Mouse (Mus musculus) CH12.LX (cell line): ENCODE results near the gene Hsd3b7. TPM values are rescaled to one million over a fixed set of nuclear protein-coding genes. Genes with fewer than 3 reads are reported as not detected.

Source experiments
- DNase-seq: peaks from one replicate; pipeline ENCODE4 v3.0.0-alpha.2; 2013; ENCODE audit errors: extremely low read depth
- H3K27ac ChIP-seq: 2 replicates; pipeline ENCODE4 v1.5.1; 2012; ENCODE audit warnings: low read depth, mild to moderate bottlenecking, control low read depth, moderate library complexity; ENCODE audit not compliant: insufficient read depth
- H3K27me3 ChIP-seq: replicated peaks from 2 replicates; pipeline ENCODE3; 2012; ENCODE audit warnings: inconsistent platforms
- H3K36me3 ChIP-seq, 2 experiments: replicated peaks in 1 of 2; 2 replicates each; pipeline versions ENCODE3 to v1.6.1; 2012; ENCODE audit warnings: inconsistent platforms in 1 of 2, low read length in 1 of 2, mild to moderate bottlenecking in 1 of 2, mixed read lengths in 1 of 2, moderate library complexity in 1 of 2; ENCODE audit not compliant: control insufficient read depth in 1 of 2, insufficient read depth in 1 of 2
- H3K4me1 ChIP-seq, 2 experiments: 2 replicates each; pipeline ENCODE4 v1.6.1; 2012; ENCODE audit warnings: inconsistent platforms in 1 of 2, moderate library complexity in 1 of 2; ENCODE audit not compliant: insufficient read depth in 2 of 2, control insufficient read depth in 1 of 2
- H3K4me2 ChIP-seq: 2 replicates; pipeline ENCODE4 v1.6.1; 2012; ENCODE audit warnings: low read depth, mild to moderate bottlenecking, control low read depth; ENCODE audit not compliant: poor library complexity, insufficient read depth, severe bottlenecking
- H3K4me3 ChIP-seq, 3 experiments: fragments of 150-350 bp in 1 of 3; sonication (generic) in 1 of 3; replicated peaks in 1 of 3; 2 replicates each; pipeline versions ENCODE3 to v1.5.1; 2011 to 2012; ENCODE audit warnings: low read depth in 2 of 3, low read length in 2 of 3, mild to moderate bottlenecking in 2 of 3, moderate library complexity in 2 of 3, control low read depth in 1 of 3, improper control_type of control experiment in 1 of 3, inconsistent platforms in 1 of 3, mixed read lengths in 1 of 3; ENCODE audit not compliant: poor library complexity in 1 of 3
- H3K79me2 ChIP-seq: replicated peaks from 2 replicates; pipeline ENCODE4 v1.6.1; 2012; ENCODE audit warnings: mild to moderate bottlenecking, moderate library complexity; ENCODE audit not compliant: control insufficient read depth, poor library complexity, insufficient read depth, severe bottlenecking; ENCODE audit errors: extremely low read depth
- H3K9ac ChIP-seq: 2 replicates; pipeline ENCODE4 v1.6.1; 2012; ENCODE audit warnings: low read depth, mild to moderate bottlenecking, control low read depth, moderate library complexity; ENCODE audit not compliant: insufficient read depth
- H3K9me3 ChIP-seq: replicated peaks from 2 replicates; pipeline ENCODE3; 2012; ENCODE audit warnings: low read length, inconsistent platforms, mixed read lengths
- CHD1 ChIP-seq: IDR thresholded peaks from 2 replicates; pipeline ENCODE4 v1.6.1; 2012; ENCODE audit warnings: low read depth, low read length, improper control_type of control experiment, inconsistent platforms
- CHD2 ChIP-seq: IDR thresholded peaks from 2 replicates; pipeline ENCODE4 v1.6.1; 2011; ENCODE audit warnings: low read length, improper control_type of control experiment
- CTCF ChIP-seq, 2 experiments: IDR thresholded peaks in 1 of 2; conservative IDR thresholded peaks in 1 of 2; 2 replicates each; pipeline ENCODE4 v1.5.1; 2011 to 2012; ENCODE audit warnings: low read depth in 2 of 2, low read length in 2 of 2, improper control_type of control experiment in 1 of 2, inconsistent platforms in 1 of 2, mild to moderate bottlenecking in 1 of 2, moderate library complexity in 1 of 2
- ETS1 ChIP-seq: conservative IDR thresholded peaks from 2 replicates; pipeline ENCODE4 v1.6.1; 2012; ENCODE audit warnings: low read depth, mild to moderate bottlenecking, inconsistent platforms, low read length, improper control_type of control experiment, moderate library complexity
- HCFC1 ChIP-seq: IDR thresholded peaks from 2 replicates; pipeline ENCODE4 v1.6.1; 2012; ENCODE audit warnings: low read depth, mild to moderate bottlenecking, inconsistent platforms, low read length, improper control_type of control experiment
- JUND ChIP-seq: conservative IDR thresholded peaks from 2 replicates; pipeline ENCODE4 v1.6.1; 2011; ENCODE audit warnings: low read depth, low read length, improper control_type of control experiment
- KAT2A ChIP-seq: IDR thresholded peaks from 2 replicates; pipeline ENCODE4 v1.6.1; 2012; ENCODE audit warnings: low read length, improper control_type of control experiment, inconsistent platforms; ENCODE audit not compliant: insufficient replicate concordance
- MXI1 ChIP-seq: IDR thresholded peaks from 2 replicates; pipeline ENCODE4 v1.6.1; 2011; ENCODE audit warnings: mild to moderate bottlenecking, low read depth, low read length, improper control_type of control experiment
- PAX5 ChIP-seq: IDR thresholded peaks from 2 replicates; pipeline ENCODE4 v1.6.1; 2012; ENCODE audit warnings: low read length, inconsistent platforms, mixed read lengths
- RCOR1 ChIP-seq: conservative IDR thresholded peaks from 2 replicates; pipeline ENCODE4 v1.6.1; 2012; ENCODE audit warnings: low read depth, mild to moderate bottlenecking, inconsistent platforms, low read length, improper control_type of control experiment
- SIN3A ChIP-seq: IDR thresholded peaks from 2 replicates; pipeline ENCODE4 v1.6.1; 2012; ENCODE audit warnings: low read length, improper control_type of control experiment, inconsistent platforms
- TBP ChIP-seq: conservative IDR thresholded peaks from 2 replicates; pipeline ENCODE4 v1.6.1; 2011; ENCODE audit warnings: low read depth, low read length, improper control_type of control experiment
- UBTF ChIP-seq: IDR thresholded peaks from 2 replicates; pipeline ENCODE4 v1.6.1; 2012; ENCODE audit warnings: low read depth, mild to moderate bottlenecking, inconsistent platforms, low read length, improper control_type of control experiment, moderate library complexity
- USF1 ChIP-seq: IDR thresholded peaks from 2 replicates; pipeline ENCODE4 v1.6.1; 2014; ENCODE audit warnings: low read depth, mild to moderate bottlenecking, inconsistent platforms, low read length, improper control_type of control experiment
- USF2 ChIP-seq: conservative IDR thresholded peaks from 2 replicates; pipeline ENCODE4 v1.6.1; 2011; ENCODE audit warnings: low read depth, low read length, improper control_type of control experiment
- ZC3H11A ChIP-seq: IDR thresholded peaks from 2 replicates; pipeline ENCODE4 v1.6.1; 2012; ENCODE audit warnings: low read depth, mild to moderate bottlenecking, inconsistent platforms, low read length, improper control_type of control experiment
- ZKSCAN1 ChIP-seq: IDR thresholded peaks from 2 replicates; pipeline ENCODE4 v1.6.1; 2012; ENCODE audit warnings: low read depth, inconsistent platforms, low read length, improper control_type of control experiment, borderline replicate concordance
- ZNF384 ChIP-seq: IDR thresholded peaks from 2 replicates; pipeline ENCODE4 v1.6.1; 2012; ENCODE audit warnings: low read depth, low read length, improper control_type of control experiment, inconsistent platforms
- dilution Hi-C: fragments of 300-500 bp; cut with MboI; formaldehyde crosslinking; loops from 2 replicates; pipeline ENCODE4 v1.14.3; 2020; ENCODE audit warnings: low sequenced_read_pairs; ENCODE audit not compliant: extremely low pct_unique_long_range_greater_than_20kb, extremely low pct_ligation_motif_present
- in situ Hi-C: fragments of 300-500 bp; cut with MboI; formaldehyde crosslinking; loops from 3 replicates; pipeline ENCODE4 v1.14.3; 2019; ENCODE audit warnings: low sequenced_read_pairs, low pct_ligation_motif_present, low pct_unique_long_range_greater_than_20kb, mixed read lengths
- polyA plus RNA-seq: library from polyadenylated mRNA; unstranded; fragments of >175 nt; gene quantifications from 2 replicates; pipeline ENCODE4 v1.2.1, GENCODE M21; 2012; ENCODE audit warnings: low read depth; ENCODE audit not compliant: insufficient read length
- total RNA-seq, 2 experiments: library from RNA; depleted of rRNA; stranded (reverse); fragments of 300-350 nt in 1 of 2; fragments of >200 nt in 1 of 2; gene quantifications; 2 replicates each; pipeline ENCODE4 v1.2.3; 2012 to 2014

The Hsd3b7 gene
- total and polyA plus RNA-seq, 3 experiments: 0.99 to 6.8 (median 4.2) TPM

- no peak for DNase-seq
- dilution Hi-C loops: no loop called here
- no peak for TF ChIP-seq SIN3A
- TF ChIP-seq MXI1: no peak
- TF ChIP-seq CHD2: no peak
- no peak for TF ChIP-seq PAX5
- TF ChIP-seq HCFC1: no peak
- no peak for TF ChIP-seq USF2
- TF ChIP-seq USF1: no peak
- TF ChIP-seq ZC3H11A: no peak
- TF ChIP-seq ETS1: no peak
- TF ChIP-seq RCOR1: no peak
- no peak for TF ChIP-seq KAT2A
- no peak for TF ChIP-seq ZKSCAN1
- TF ChIP-seq UBTF: no peak
- TF ChIP-seq TBP: no peak
- TF ChIP-seq CHD1: no peak
- no peak for TF ChIP-seq JUND
- no peak for TF ChIP-seq ZNF384
- Histone ChIP-seq H3K9me3 (no peaks in the 10 kb centered on the region), H3K27me3 (no peaks in the 10 kb centered on the region), H3K4me2 (no peak overlapping the region), H3K4me1 (no peaks in the 10 kb centered on the region), H3K79me2 (no peaks in the 10 kb centered on the region), H3K36me3 (peaks cover 20 to 49% of the 10 kb centered on the region in 2 experiments), H3K9ac (no peak overlapping the region), H3K27ac (no peak overlapping the region), H3K4me3 (no peak overlapping the region)
- in situ Hi-C loops: no loop called here
Measured at GRCm38 (mm10) chr7:127849973-127850875, 49.8 kb downstream of the Hsd3b7 start.

- in situ Hi-C loops: no loop called here
- Histone ChIP-seq H3K9ac (no peak overlapping the region), H3K27ac (no peak overlapping the region), H3K9me3 (no peaks in the 10 kb centered on the region), H3K4me2 (no peak overlapping the region), H3K4me1 (no peaks in the 10 kb centered on the region), H3K36me3 (peaks cover 19 to 44% of the 10 kb centered on the region in 2 experiments), H3K79me2 (no peaks in the 10 kb centered on the region), H3K4me3 (no peak overlapping the region), H3K27me3 (no peaks in the 10 kb centered on the region)
- TF ChIP-seq CTCF (conservative IDR thresholded peaks at IDR 0.05 in 1 of 2, IDR thresholded peaks at IDR 0.05 in 1 of 2; ENCODE audit: low read depth in 2 of 2, low read length in 2 of 2): no peak
- no peak for DNase-seq
- dilution Hi-C loops: no loop called here
Measured at GRCm38 (mm10) chr7:127850906-127851305, 50.5 kb downstream of the Hsd3b7 start.

Other genes with a start within 250 kb of the Hsd3b7 start
Only the 20 nearest of the 26 such genes appear.
- 2.4 and 3.2 TPM in 2 replicates for gene Zfp629, start 184.8 kb upstream of the Hsd3b7 start, total RNA-seq (2012; rRNA removed)
- gene Zfp629, start 184.8 kb upstream of the Hsd3b7 start, total RNA-seq (2014; rRNA removed): 0.38 and 0.59 TPM in 2 replicates
- 0.48 and 0.94 TPM in 2 replicates for gene Zfp629, start 184.8 kb upstream of the Hsd3b7 start, polyA plus RNA-seq
- gene Bcl7c, start 91.7 kb upstream of the Hsd3b7 start, total RNA-seq (2012; rRNA removed): 60.5 and 65.0 TPM in 2 replicates
- 25.9 and 28.0 TPM in 2 replicates for gene Bcl7c, start 91.7 kb upstream of the Hsd3b7 start, total RNA-seq (2014; rRNA removed)
- 71.3 and 73.5 TPM in 2 replicates for gene Bcl7c, start 91.7 kb upstream of the Hsd3b7 start, polyA plus RNA-seq
- gene Ctf1, start 87.9 kb upstream of the Hsd3b7 start, total RNA-seq (2012; rRNA removed): not detected in 2 replicates
- not detected in 2 replicates for gene Ctf1, start 87.9 kb upstream of the Hsd3b7 start, total RNA-seq (2014; rRNA removed)
- not detected in 2 replicates for gene Ctf1, start 87.9 kb upstream of the Hsd3b7 start, polyA plus RNA-seq
- gene Ctf2, start 68.4 kb upstream of the Hsd3b7 start, total RNA-seq (2012; rRNA removed): 0.08 TPM in 1 of 2 replicates, not detected in the other
- gene Ctf2, start 68.4 kb upstream of the Hsd3b7 start, total RNA-seq (2014; rRNA removed): not detected in 2 replicates
- gene Ctf2, start 68.4 kb upstream of the Hsd3b7 start, polyA plus RNA-seq: 0.36 TPM in 1 of 2 replicates, not detected in the other
- 25.1 and 28.2 TPM in 2 replicates for gene Fbxl19, start 56.1 kb upstream of the Hsd3b7 start, total RNA-seq (2012; rRNA removed)
- gene Fbxl19, start 56.1 kb upstream of the Hsd3b7 start, total RNA-seq (2014; rRNA removed): 22.4 and 22.6 TPM in 2 replicates
- 29.3 and 31.7 TPM in 2 replicates for gene Fbxl19, start 56.1 kb upstream of the Hsd3b7 start, polyA plus RNA-seq
- 15.7 and 16.9 TPM in 2 replicates for gene Orai3, start 30.8 kb upstream of the Hsd3b7 start, total RNA-seq (2012; rRNA removed)
- gene Orai3, start 30.8 kb upstream of the Hsd3b7 start, total RNA-seq (2014; rRNA removed): 9.3 and 11.6 TPM in 2 replicates
- 7.5 and 10.3 TPM in 2 replicates for gene Orai3, start 30.8 kb upstream of the Hsd3b7 start, polyA plus RNA-seq
- 9.0 and 9.8 TPM in 2 replicates for gene Setd1a, start 23.9 kb upstream of the Hsd3b7 start, total RNA-seq (2012; rRNA removed)
- 3.2 and 4.5 TPM in 2 replicates for gene Setd1a, start 23.9 kb upstream of the Hsd3b7 start, total RNA-seq (2014; rRNA removed)
- 50.8 and 51.0 TPM in 2 replicates for gene Setd1a, start 23.9 kb upstream of the Hsd3b7 start, polyA plus RNA-seq
- 0.98 and 2.2 TPM in 2 replicates for gene Gm49388, start 15.0 kb upstream of the Hsd3b7 start, total RNA-seq (2012; rRNA removed)
- not detected in 2 replicates for gene Gm49388, start 15.0 kb upstream of the Hsd3b7 start, total RNA-seq (2014; rRNA removed)
- gene Gm49388, start 15.0 kb upstream of the Hsd3b7 start, polyA plus RNA-seq: 4.3 and 4.7 TPM in 2 replicates
- 23.0 and 25.4 TPM in 2 replicates for gene Stx4a, start 23.7 kb downstream of the Hsd3b7 start, total RNA-seq (2012; rRNA removed)
- gene Stx4a, start 23.7 kb downstream of the Hsd3b7 start, total RNA-seq (2014; rRNA removed): 15.9 and 16.5 TPM in 2 replicates
- gene Stx4a, start 23.7 kb downstream of the Hsd3b7 start, polyA plus RNA-seq: 50.5 and 59.0 TPM in 2 replicates
- gene Stx1b, start 23.9 kb downstream of the Hsd3b7 start, total RNA-seq (2012; rRNA removed): 0.08 TPM in 1 of 2 replicates, not detected in the other
- gene Stx1b, start 23.9 kb downstream of the Hsd3b7 start, total RNA-seq (2014; rRNA removed): not detected in 2 replicates
- 0.25 and 0.31 TPM in 2 replicates for gene Stx1b, start 23.9 kb downstream of the Hsd3b7 start, polyA plus RNA-seq
- 23.8 and 25.3 TPM in 2 replicates for gene Zfp646, start 75.6 kb downstream of the Hsd3b7 start, total RNA-seq (2012; rRNA removed)
- 9.3 and 10.6 TPM in 2 replicates for gene Zfp646, start 75.6 kb downstream of the Hsd3b7 start, total RNA-seq (2014; rRNA removed)
- 16.6 and 18.8 TPM in 2 replicates for gene Zfp646, start 75.6 kb downstream of the Hsd3b7 start, polyA plus RNA-seq
- 5.6 and 5.9 TPM in 2 replicates for gene Zfp668, start 76.2 kb downstream of the Hsd3b7 start, total RNA-seq (2012; rRNA removed)
- 2.4 and 2.6 TPM in 2 replicates for gene Zfp668, start 76.2 kb downstream of the Hsd3b7 start, total RNA-seq (2014; rRNA removed)
- 7.0 and 8.6 TPM in 2 replicates for gene Zfp668, start 76.2 kb downstream of the Hsd3b7 start, polyA plus RNA-seq
- 0.04 TPM in 1 of 2 replicates, not detected in the other for gene Prss53, start 90.4 kb downstream of the Hsd3b7 start, total RNA-seq (2012; rRNA removed)
- gene Prss53, start 90.4 kb downstream of the Hsd3b7 start, total RNA-seq (2014; rRNA removed): not detected in 2 replicates
- 0.30 and 0.35 TPM in 2 replicates for gene Prss53, start 90.4 kb downstream of the Hsd3b7 start, polyA plus RNA-seq
- gene Gm21974, start 94.8 kb downstream of the Hsd3b7 start, total RNA-seq (2012; rRNA removed): not detected in 2 replicates
- gene Gm21974, start 94.8 kb downstream of the Hsd3b7 start, total RNA-seq (2014; rRNA removed): not detected in 2 replicates
- not detected in 2 replicates for gene Gm21974, start 94.8 kb downstream of the Hsd3b7 start, polyA plus RNA-seq
- gene Vkorc1, start 95.0 kb downstream of the Hsd3b7 start, total RNA-seq (2012; rRNA removed): 0.25 TPM in 1 of 2 replicates, not detected in the other
- gene Vkorc1, start 95.0 kb downstream of the Hsd3b7 start, total RNA-seq (2014; rRNA removed): not detected in 2 replicates
- 0.56 TPM in 1 of 2 replicates, not detected in the other for gene Vkorc1, start 95.0 kb downstream of the Hsd3b7 start, polyA plus RNA-seq
- 37.1 and 38.4 TPM in 2 replicates for gene Bckdk, start 103.5 kb downstream of the Hsd3b7 start, total RNA-seq (2012; rRNA removed)
- gene Bckdk, start 103.5 kb downstream of the Hsd3b7 start, total RNA-seq (2014; rRNA removed): 54.9 and 61.8 TPM in 2 replicates
- 60.0 and 62.7 TPM in 2 replicates for gene Bckdk, start 103.5 kb downstream of the Hsd3b7 start, polyA plus RNA-seq
- 24.3 and 30.3 TPM in 2 replicates for gene Kat8, start 111.9 kb downstream of the Hsd3b7 start, total RNA-seq (2012; rRNA removed)
- gene Kat8, start 111.9 kb downstream of the Hsd3b7 start, total RNA-seq (2014; rRNA removed): 22.9 and 24.0 TPM in 2 replicates
- gene Kat8, start 111.9 kb downstream of the Hsd3b7 start, polyA plus RNA-seq: 17.5 and 18.0 TPM in 2 replicates
- 0.08 TPM in 1 of 2 replicates, not detected in the other for gene Prss8, start 129.5 kb downstream of the Hsd3b7 start, total RNA-seq (2012; rRNA removed)
- gene Prss8, start 129.5 kb downstream of the Hsd3b7 start, total RNA-seq (2014; rRNA removed): not detected in 2 replicates
- not detected in 2 replicates for gene Prss8, start 129.5 kb downstream of the Hsd3b7 start, polyA plus RNA-seq
- 5.2 and 7.7 TPM in 2 replicates for gene Prss36, start 146.1 kb downstream of the Hsd3b7 start, total RNA-seq (2012; rRNA removed)
- 6.6 and 8.3 TPM in 2 replicates for gene Prss36, start 146.1 kb downstream of the Hsd3b7 start, total RNA-seq (2014; rRNA removed)
- gene Prss36, start 146.1 kb downstream of the Hsd3b7 start, polyA plus RNA-seq: 6.1 and 7.8 TPM in 2 replicates
- 57.7 and 61.8 TPM in 2 replicates for gene Fus, start 166.9 kb downstream of the Hsd3b7 start, total RNA-seq (2012; rRNA removed)
- 28.0 and 39.2 TPM in 2 replicates for gene Fus, start 166.9 kb downstream of the Hsd3b7 start, total RNA-seq (2014; rRNA removed)
- 832 and 848 TPM in 2 replicates for gene Fus, start 166.9 kb downstream of the Hsd3b7 start, polyA plus RNA-seq